Mouse (Mus musculus) bone marrow macrophage, adult 2 months (primary cell): Measurements from ENCODE around the gene D630023F18Rik.

Experiments used
- CTCF ChIP-seq: IDR thresholded peaks from 2 replicates; pipeline ENCODE4 v1.5.1; 2012; ENCODE audit warnings: low read depth, mild to moderate bottlenecking, low read length, moderate library complexity
- POLR2A ChIP-seq: IDR thresholded peaks from 2 replicates; pipeline ENCODE4 v1.6.1; 2012; ENCODE audit warnings: mild to moderate bottlenecking, low read depth, low read length, borderline replicate concordance

DNA sequence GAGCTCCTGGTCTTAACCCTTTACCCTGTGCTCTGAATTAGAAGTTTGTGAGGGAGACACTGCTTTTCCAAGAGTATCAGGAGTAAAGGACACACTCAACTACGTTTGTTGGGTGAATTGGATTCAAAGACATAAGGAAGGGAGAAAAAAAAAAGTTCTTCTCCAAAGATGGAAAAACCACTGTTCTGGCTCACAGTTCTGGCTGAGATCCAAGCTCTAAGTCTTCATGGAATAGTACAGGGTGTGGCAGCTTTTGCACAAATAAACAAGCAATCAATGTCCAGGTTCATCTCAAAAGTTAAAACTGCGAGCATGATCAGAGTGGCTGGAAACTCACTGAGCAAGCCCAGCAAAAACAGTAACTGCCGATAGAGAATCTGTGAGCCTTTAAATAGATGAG lies 25.0 kb upstream of the D630023F18Rik start:
- TF ChIP-seq CTCF (no peak), POLR2A (no peak)
